Mouse (Mus musculus): ENCODE measurements around the gene Nmu. TPM values are rescaled to one million over a fixed set of nuclear protein-coding genes. Genes with fewer than 3 reads are reported as not detected.

Gene Nmu
- total and polyA plus RNA-seq, 3 experiments: not detected

DNA sequence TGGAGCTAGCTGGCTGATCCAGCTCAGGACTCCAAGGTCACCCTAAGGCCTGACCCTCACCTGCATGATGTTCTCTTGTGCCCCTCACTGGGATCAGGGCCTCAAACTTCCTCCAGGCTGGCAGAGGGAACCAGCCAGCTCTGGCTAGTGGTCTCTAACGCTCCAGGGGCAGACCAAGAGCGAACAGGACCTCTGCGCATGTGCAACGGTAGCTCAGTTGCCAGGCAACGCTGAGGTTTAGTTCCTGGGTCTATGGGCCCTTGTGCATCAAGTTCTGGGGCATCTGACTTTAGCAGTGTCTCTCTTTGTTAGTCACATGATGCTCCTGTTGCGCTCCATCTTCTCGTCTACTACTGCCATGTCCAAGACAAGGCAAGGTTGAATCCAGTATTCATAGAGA lies 32.6 kb downstream of the Nmu start, which contains the start of gene Pdcl2:
Pdcl2 (minus strand) TSS at position 204 of the 400 bp plus-strand sequence.
- DNase-seq (ENCODE audit: low spot score): no peak
- TF ChIP-seq CTCF (IDR thresholded peaks at IDR 0.05; ENCODE audit: low read depth, low read length): no peak
- no peak for TF ChIP-seq POLR2AphosphoS5 (IDR thresholded peaks at IDR 0.05; ENCODE audit: insufficient replicate concordance, low read depth, low read length)
- TF ChIP-seq TAL1 (conservative IDR thresholded peaks at IDR 0.05; ENCODE audit: low read depth, low read length): no peak
- TF ChIP-seq GATA1 (IDR thresholded peaks at IDR 0.05; ENCODE audit: borderline replicate concordance, low read length): no peak
- TF ChIP-seq GATA2 (IDR thresholded peaks at IDR 0.05; ENCODE audit: borderline replicate concordance, low read depth, low read length): no peak
- no peaks in the 10 kb centered on the region for H3K9me3 ChIP-seq (replicated peaks)

DNA sequence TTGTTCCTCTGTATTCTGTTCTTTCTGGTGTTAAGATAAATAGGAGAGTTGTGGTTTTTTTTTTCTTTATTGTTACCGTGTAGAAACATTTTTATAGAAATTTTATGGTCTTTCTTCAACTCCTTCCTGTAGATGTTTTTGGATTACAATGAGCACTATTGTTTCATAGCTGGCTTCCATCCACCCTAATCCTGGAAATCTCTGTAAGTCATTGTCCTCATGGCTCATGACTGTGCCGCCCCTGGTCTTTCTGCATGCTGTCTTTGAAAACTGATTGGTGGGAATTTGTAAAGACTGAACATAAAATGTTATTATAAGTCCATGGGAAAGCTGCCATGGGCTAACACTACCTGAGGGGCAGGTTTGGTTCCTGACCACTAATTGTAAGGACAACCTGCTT lies 36.3 kb downstream of the Nmu start:
- no peaks in the 10 kb centered on the region for H3K36me3 ChIP-seq (replicated peaks)
- DNase-seq (ENCODE audit: low spot score) (no peak), ATAC-seq (ENCODE audit: extremely low read depth, insufficient number of reproducible peaks, low FRiP score, poor library complexity, severe bottlenecking) (no peak)
- peaks cover 32% of the 10 kb centered on the region for H3K27me3 ChIP-seq (ENCODE audit: insufficient read depth, low read length)
- no peaks in the 10 kb centered on the region for H3K9me3 ChIP-seq (replicated peaks)
- H3K4me1 ChIP-seq (ENCODE audit: insufficient read depth, low read depth, low read length): no peaks in the 10 kb centered on the region
- TF ChIP-seq CTCF (IDR thresholded peaks at IDR 0.05; ENCODE audit: low read depth, low read length) (no peak), GATA1 (IDR thresholded peaks at IDR 0.05; ENCODE audit: borderline replicate concordance, low read length) (no peak), TAL1 (conservative IDR thresholded peaks at IDR 0.05; ENCODE audit: low read depth, low read length) (no peak), GATA2 (IDR thresholded peaks at IDR 0.05; ENCODE audit: borderline replicate concordance, low read depth, low read length) (no peak), POLR2AphosphoS5 (IDR thresholded peaks at IDR 0.05; ENCODE audit: insufficient replicate concordance, low read depth, low read length) (no peak)
- no peak overlapping the region for H3K4me3 ChIP-seq (ENCODE audit: low read depth, low read length)

More for the DNA sequence above, 32.6 kb downstream of the Nmu start, which contains the start of gene Pdcl2:
- Histone ChIP-seq H3K4me1 (ENCODE audit: insufficient read depth, low read depth, low read length) (no peaks in the 10 kb centered on the region), H3K36me3 (replicated peaks) (no peaks in the 10 kb centered on the region), H3K27me3 (ENCODE audit: insufficient read depth, low read length) (peaks cover 17% of the 10 kb centered on the region), H3K4me3 (ENCODE audit: low read depth, low read length) (no peak within 1 kb of the TSS)
- no peak for ATAC-seq (ENCODE audit: extremely low read depth, insufficient number of reproducible peaks, low FRiP score, poor library complexity, severe bottlenecking)

DNA sequence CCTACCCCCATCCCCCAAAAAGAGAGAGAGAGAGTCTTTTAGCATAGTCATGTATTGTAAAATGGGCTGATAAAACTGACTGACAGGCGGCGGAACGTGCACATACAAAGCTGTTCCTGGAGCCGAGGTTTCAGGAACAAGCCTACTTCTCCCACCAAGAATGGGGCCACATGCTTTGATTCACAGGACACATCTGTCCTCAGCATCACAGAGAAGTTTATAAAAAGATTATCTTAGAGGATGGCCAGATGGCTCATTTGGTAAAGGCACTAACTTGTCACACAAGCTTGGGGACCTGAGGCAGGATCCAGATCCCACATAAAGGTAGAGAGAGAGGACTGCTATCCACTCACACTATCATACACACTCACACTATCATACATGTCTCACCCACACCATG lies 38.5 kb downstream of the Nmu start:
- no peak for TF ChIP-seq GATA1 (IDR thresholded peaks at IDR 0.05; ENCODE audit: borderline replicate concordance, low read length)
- TF ChIP-seq GATA2 (IDR thresholded peaks at IDR 0.05; ENCODE audit: borderline replicate concordance, low read depth, low read length): no peak
- TF ChIP-seq POLR2AphosphoS5 (IDR thresholded peaks at IDR 0.05; ENCODE audit: insufficient replicate concordance, low read depth, low read length): no peak
- no peak for TF ChIP-seq TAL1 (conservative IDR thresholded peaks at IDR 0.05; ENCODE audit: low read depth, low read length)
- TF ChIP-seq CTCF (IDR thresholded peaks at IDR 0.05; ENCODE audit: low read depth, low read length): no peak
- no peaks in the 10 kb centered on the region for H3K9me3 ChIP-seq (replicated peaks)
- DNase-seq (ENCODE audit: low spot score) (no peak), ATAC-seq (ENCODE audit: extremely low read depth, insufficient number of reproducible peaks, low FRiP score, poor library complexity, severe bottlenecking) (no peak)
- H3K27me3 ChIP-seq (ENCODE audit: insufficient read depth, low read length): peaks cover 33% of the 10 kb centered on the region
- H3K36me3 ChIP-seq (replicated peaks): no peaks in the 10 kb centered on the region
- H3K4me1 ChIP-seq (ENCODE audit: insufficient read depth, low read depth, low read length): no peaks in the 10 kb centered on the region
- no peak overlapping the region for H3K4me3 ChIP-seq (ENCODE audit: low read depth, low read length)

DNA sequence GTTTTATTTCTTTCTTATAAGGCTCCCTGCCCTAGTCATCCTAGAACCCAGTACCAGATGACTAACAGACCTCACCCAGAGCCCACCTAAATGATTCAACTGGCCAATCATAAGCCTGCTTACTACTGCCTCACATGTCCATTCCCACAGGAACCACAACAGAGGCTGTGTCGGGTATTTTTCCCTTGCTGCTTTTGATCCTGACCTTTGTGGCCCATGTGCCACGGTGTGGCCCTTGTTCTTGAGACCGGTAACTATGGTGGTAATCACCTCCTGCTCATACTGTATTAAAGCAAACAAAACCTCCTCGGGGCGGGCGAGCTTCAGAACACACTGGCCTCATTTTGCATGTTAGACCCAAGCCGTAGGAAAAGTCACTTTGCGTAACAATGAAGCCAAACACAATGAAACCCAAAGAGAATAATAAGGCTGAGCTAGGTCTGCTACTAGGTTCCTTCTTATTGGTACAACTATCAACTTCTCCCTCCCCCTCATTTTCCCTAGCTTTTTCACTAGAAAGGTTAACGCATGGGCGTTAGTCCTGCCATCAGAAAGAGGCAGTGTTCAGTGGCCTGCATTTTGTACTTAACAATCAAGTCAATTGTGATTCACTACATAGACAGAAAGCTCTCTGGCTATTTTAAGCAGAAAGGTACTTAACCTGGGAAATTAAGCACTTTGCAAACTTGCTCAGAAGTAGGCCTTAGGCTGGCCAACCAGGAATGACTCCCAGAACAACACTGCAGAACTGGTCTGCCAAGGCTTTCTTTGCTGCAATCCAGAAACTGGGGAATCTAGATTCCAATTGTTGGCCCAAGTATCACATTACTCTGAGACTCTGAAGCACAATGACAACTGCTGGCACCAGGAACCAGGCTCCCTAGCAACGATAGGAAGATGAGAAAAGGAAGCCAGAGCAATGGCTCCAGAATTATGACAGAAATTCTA lies 42.1 kb downstream of the Nmu start:
- no peaks in the 10 kb centered on the region for H3K4me1 ChIP-seq (ENCODE audit: insufficient read depth, low read depth, low read length)
- no peak overlapping the region for H3K4me3 ChIP-seq (ENCODE audit: low read depth, low read length)
- no peaks in the 10 kb centered on the region for H3K36me3 ChIP-seq (replicated peaks)
- ATAC-seq (ENCODE audit: extremely low read depth, insufficient number of reproducible peaks, low FRiP score, poor library complexity, severe bottlenecking): no peak
- H3K9me3 ChIP-seq (replicated peaks): no peaks in the 10 kb centered on the region
- DNase-seq (ENCODE audit: low spot score): no peak
- TF ChIP-seq TAL1 (conservative IDR thresholded peaks at IDR 0.05; ENCODE audit: low read depth, low read length) (no peak), GATA1 (IDR thresholded peaks at IDR 0.05; ENCODE audit: borderline replicate concordance, low read length) (no peak), POLR2AphosphoS5 (IDR thresholded peaks at IDR 0.05; ENCODE audit: insufficient replicate concordance, low read depth, low read length) (no peak), CTCF (IDR thresholded peaks at IDR 0.05; ENCODE audit: low read depth, low read length) (no peak), GATA2 (IDR thresholded peaks at IDR 0.05; ENCODE audit: borderline replicate concordance, low read depth, low read length) (no peak)
- peaks cover 36% of the 10 kb centered on the region for H3K27me3 ChIP-seq (ENCODE audit: insufficient read depth, low read length)

DNA sequence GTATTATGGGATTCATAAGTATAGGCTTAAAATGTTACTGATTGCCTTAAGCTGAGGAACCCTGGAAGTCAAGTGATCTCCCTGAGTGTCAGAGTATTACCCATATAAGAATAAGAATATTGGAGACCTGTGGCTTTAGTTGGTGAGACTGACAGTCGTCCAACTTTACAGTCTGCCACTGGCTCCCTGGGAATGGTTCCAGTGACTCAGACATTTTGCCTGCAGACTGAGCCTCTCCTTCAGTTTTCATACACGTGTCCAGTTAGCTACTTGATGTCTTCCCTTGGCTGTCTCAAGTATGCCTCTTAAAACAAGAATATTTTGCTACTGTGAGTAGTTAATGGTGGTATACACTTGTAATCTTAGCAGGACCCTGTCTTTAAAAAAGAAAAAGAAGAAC lies 55.4 kb downstream of the Nmu start:
- Histone ChIP-seq H3K36me3 (replicated peaks) (no peaks in the 10 kb centered on the region), H3K27me3 (ENCODE audit: insufficient read depth, low read length) (peaks cover 20% of the 10 kb centered on the region), H3K9me3 (replicated peaks) (no peaks in the 10 kb centered on the region), H3K4me1 (ENCODE audit: insufficient read depth, low read depth, low read length) (peaks cover 9% of the 10 kb centered on the region), H3K4me3 (ENCODE audit: low read depth, low read length) (no peak overlapping the region)
- TF ChIP-seq TAL1 (conservative IDR thresholded peaks at IDR 0.05; ENCODE audit: low read depth, low read length): no peak
- TF ChIP-seq GATA1 (IDR thresholded peaks at IDR 0.05; ENCODE audit: borderline replicate concordance, low read length): no peak
- no peak for TF ChIP-seq POLR2AphosphoS5 (IDR thresholded peaks at IDR 0.05; ENCODE audit: insufficient replicate concordance, low read depth, low read length)
- TF ChIP-seq GATA2 (IDR thresholded peaks at IDR 0.05; ENCODE audit: borderline replicate concordance, low read depth, low read length): no peak
- no peak for TF ChIP-seq CTCF (IDR thresholded peaks at IDR 0.05; ENCODE audit: low read depth, low read length)
- ATAC-seq (ENCODE audit: extremely low read depth, insufficient number of reproducible peaks, low FRiP score, poor library complexity, severe bottlenecking) (no peak), DNase-seq (ENCODE audit: low spot score) (no peak)

DNA sequence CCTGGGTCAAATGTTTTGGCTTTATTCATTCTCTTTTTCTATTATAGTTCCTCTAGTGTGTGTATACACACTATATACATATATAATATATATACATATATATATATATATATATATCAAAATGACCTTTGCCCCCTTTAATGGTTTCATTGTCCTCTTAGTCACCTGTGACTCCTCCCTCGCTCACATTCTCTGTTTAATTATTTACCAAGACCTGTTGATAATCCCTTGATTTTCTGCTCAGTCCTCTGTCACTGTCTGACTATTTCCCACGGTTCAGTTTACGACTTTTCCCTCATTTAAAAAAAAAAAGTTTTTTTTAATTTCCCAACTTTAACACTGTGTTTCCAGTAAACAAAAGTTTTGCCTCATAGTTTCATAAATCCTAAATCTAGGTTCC lies 57.3 kb downstream of the Nmu start:
- peaks cover 10% of the 10 kb centered on the region for H3K27me3 ChIP-seq (ENCODE audit: insufficient read depth, low read length)
- no peaks in the 10 kb centered on the region for H3K9me3 ChIP-seq (replicated peaks)
- no peaks in the 10 kb centered on the region for H3K36me3 ChIP-seq (replicated peaks)
- ATAC-seq (ENCODE audit: extremely low read depth, insufficient number of reproducible peaks, low FRiP score, poor library complexity, severe bottlenecking): no peak
- DNase-seq (ENCODE audit: low spot score): no peak
- TF ChIP-seq CTCF (IDR thresholded peaks at IDR 0.05; ENCODE audit: low read depth, low read length) (no peak), GATA2 (IDR thresholded peaks at IDR 0.05; ENCODE audit: borderline replicate concordance, low read depth, low read length) (no peak), GATA1 (IDR thresholded peaks at IDR 0.05; ENCODE audit: borderline replicate concordance, low read length) (no peak), POLR2AphosphoS5 (IDR thresholded peaks at IDR 0.05; ENCODE audit: insufficient replicate concordance, low read depth, low read length) (no peak)
- H3K4me1 ChIP-seq (ENCODE audit: insufficient read depth, low read depth, low read length): peaks cover 14% of the 10 kb centered on the region
- no peak overlapping the region for H3K4me3 ChIP-seq (ENCODE audit: low read depth, low read length)

All from G1E (cell line).